Mouse (Mus musculus) cerebellum, adult 2 months (tissue): ENCODE data around the gene Agap1.

Experiments
- CTCF ChIP-seq: fragments of 200-500 bp; IDR thresholded peaks from 2 replicates; pipeline ENCODE4 v1.5.1; 2011; ENCODE audit warnings: low read depth, mild to moderate bottlenecking, control low read depth, low read length, moderate library complexity, borderline replicate concordance; ENCODE audit not compliant: insufficient read depth
- POLR2A ChIP-seq: fragments of 200-500 bp; IDR thresholded peaks from 2 replicates; pipeline ENCODE4 v1.6.1; 2011; ENCODE audit warnings: low read length, control low read depth, borderline replicate concordance; ENCODE audit not compliant: insufficient read depth

DNA sequence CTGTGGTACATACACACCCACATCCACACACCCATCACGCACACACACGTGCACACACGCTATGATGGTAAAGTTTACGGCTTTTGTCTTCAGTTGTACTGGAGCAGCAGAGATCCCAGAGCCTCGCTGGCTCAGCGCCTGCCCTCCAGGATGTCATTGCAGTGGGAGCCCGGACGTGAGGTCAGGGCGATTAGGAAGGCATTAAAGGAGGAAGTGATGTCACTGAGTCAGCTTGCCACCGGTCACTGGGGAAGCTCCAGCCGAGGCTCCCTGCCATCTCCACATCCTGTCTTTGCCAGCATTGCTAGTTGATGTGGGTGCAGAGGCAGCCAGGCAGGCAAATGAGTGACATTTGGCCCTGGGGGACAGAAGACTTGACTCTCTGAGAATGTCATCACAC lies 189.5 kb downstream of the Agap1 start:
- 0 out of 2 replicates have a peak, but pooled peaks have one; percentile 22 for TF ChIP-seq CTCF
- no peak for TF ChIP-seq POLR2A
